Mouse (Mus musculus) cortical plate, adult 2 months (tissue): Measurements from ENCODE around the gene Stx4a.
A peak's percentile ranks its signal among the peaks of the same experiment; 100 is the strongest.

Experiments used
- CTCF ChIP-seq: fragments of 200-500 bp; IDR thresholded peaks from 2 replicates; pipeline ENCODE4 v1.5.1; 2011; ENCODE audit warnings: mild to moderate bottlenecking, control low read depth, low read length; ENCODE audit not compliant: insufficient read depth; ENCODE audit errors: extremely low read depth
- POLR2A ChIP-seq: fragments of 200-500 bp; IDR thresholded peaks from 2 replicates; pipeline ENCODE4 v1.6.1; 2011; ENCODE audit warnings: mild to moderate bottlenecking, low read length, control low read depth; ENCODE audit not compliant: insufficient read depth; ENCODE audit errors: extremely low read depth

DNA sequence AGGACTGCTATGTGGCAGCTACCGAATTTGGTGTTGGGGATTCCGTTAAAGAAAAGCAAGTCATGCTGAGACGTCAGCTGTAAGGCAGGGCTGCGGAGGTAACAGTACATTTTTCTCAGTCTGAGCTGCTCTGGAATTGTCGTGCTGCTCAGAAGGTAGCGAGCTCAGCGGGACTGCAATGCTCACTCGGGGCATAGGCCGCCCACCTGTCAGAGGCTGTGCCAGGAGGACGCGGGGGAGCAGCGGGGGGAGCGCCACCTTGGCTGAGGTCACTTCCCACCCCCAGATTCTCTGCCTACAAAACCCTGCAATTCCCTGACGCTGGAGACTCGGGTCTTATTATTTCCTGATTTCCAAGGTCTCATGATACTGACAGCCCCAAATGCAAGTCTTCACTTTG, 16.8 kb downstream of the Stx4a start:
- TF ChIP-seq POLR2A (peak; percentile 66), CTCF (no peak)
